Mouse (Mus musculus): ENCODE measurements at regions not wholly inside any gene's neighbourhood (a gene's known extent, or its start where the extent isn't known, plus 50 kb on each side); places are given as distances from the start of the nearest gene placed in this dataset.
A peak's percentile ranks its signal among the peaks of the same experiment; 100 is the strongest.

DNA sequence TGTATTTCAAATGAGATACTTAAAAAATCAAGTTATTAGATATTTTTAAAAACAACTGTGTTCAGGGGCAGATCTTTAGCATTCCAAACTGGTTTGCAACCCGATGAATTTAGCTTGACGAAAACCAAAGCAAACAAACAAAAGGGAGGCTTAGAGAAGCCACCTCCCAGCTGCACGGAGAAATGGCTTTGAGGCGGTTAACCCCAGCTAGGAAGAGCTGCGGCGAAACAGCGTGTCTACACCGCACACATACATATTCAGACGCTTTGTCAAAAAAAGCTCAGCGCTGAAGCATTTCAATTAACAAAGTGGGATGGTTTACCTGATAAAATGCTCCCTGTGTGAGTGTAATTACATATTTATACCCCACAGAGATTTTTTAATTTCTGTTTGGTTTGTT, 123.0 kb upstream of the Ap5m1 start:
- DNase-seq, result no peak

DNA sequence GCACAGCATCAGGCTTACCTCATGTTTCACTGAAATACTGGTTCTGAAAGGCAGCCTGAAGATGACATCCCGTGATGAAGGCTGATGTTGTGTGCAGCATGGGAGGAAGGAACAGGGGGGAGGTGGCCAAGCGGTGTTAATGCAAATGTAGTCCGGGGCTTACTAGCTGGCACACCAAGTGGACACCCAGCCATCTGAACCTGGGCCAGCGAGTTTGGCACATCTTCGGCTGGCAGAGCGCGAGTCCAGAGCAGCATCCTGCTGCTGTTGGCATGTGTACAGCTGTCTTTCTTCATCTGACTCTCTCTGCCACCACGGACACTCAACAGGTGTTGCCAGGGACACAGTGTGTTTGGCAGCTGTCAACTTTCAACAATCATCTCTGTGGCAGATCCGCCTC, 135.0 kb upstream of the Ap5m1 start:
- peak; percentile 12 for DNase-seq

DNA sequence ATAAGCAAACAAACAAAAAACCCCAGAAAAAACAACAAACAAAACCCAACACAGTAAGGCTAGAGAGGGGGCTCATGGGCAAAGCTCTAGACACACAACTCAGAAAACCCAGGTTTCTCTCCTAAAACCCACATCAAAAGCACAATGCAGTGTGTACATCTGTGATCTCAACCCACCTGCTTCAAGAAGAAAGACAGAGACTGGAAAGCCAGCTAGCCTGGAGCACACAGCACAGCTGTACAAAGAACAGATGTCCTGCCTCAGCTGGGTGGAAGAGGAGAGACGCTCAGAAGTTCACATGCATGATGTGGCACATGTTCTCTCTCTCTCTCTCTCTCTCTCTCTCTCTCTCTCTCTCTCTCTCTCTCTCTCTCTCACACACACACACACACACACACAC, 140.0 kb upstream of the Ap5m1 start:
- no peak for DNase-seq

DNA sequence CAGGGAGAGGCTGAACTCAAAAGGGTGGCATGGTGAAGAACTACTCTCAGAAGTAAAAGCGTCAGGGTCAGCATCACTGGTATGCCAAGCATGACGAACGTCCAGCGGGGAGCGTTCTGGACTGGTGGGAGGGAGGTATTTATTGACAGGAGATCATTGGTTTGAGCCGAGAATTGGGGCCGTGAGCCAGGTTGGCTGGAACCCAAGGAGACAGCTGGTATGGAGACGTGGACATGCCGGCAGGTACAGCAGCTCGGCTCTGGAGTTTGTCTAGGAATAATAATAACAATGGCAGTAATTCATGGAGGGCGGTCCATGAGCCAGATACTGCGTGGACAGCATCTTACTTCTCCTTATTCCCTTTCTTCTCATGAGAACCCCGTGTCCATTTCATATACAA, 156.5 kb upstream of the Ap5m1 start:
- DNase-seq, result no peak

DNA sequence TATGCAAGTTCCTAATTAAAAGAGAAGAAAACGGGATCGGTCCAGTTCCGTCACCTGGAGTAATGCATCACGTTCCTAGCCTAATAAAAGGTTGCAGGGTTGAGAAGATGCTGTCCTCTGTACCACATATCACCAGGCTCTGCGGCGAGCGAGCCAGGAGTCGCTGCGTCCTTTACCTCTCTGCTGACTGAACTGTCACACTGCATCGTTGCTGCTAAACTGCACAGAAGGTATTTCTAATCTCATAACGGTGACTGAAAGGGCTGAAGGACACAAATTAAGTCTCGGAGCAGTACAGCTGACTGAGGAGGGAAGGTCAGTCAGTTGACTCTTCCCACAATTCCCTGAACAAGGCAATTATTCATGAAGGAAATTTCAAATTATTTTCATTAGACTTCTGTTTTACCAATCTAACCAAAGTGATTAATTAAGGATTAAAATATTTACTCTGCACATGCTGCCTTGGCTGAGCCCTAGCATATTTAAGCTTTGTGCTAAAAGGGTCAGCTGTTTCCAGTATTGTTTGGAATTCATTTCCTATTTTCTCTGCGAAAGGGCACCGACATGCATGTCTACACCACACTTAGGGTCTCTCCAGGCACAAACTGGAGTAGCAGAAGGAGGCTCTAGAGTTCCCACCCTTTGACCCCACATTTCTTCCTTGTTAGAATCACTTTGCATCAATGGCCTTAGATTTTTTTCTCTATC, 157.8 kb upstream of the Ap5m1 start:
- DNase-seq, result no peak

DNA sequence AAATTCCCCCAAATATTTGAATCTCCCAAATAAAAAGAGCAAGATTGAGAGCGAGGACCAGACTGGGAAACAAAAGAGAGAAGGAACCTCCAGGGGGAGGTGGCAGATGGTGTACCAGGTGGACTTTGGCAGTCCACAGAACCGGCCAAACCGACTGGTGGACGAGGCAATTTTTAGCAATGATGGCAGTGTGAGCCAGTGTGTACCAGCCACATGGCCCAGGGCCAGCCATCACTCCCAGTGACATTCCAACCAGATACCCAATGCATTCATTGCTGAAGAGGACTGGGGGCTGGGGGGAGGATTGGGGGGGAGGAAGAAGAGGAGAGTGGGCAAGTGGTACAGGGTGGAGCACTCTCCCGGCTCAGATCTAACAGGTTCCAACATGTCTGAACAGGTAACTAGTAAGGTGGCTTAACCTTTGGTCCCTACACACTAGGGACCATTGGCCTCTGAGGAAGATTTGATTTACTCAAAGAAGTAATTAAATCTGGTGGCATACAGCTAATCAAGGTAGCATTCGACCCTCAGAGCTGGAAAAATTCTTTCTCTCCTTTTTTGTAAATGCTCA, 158.4 kb upstream of the Ap5m1 start:
- no peak for DNase-seq

DNA sequence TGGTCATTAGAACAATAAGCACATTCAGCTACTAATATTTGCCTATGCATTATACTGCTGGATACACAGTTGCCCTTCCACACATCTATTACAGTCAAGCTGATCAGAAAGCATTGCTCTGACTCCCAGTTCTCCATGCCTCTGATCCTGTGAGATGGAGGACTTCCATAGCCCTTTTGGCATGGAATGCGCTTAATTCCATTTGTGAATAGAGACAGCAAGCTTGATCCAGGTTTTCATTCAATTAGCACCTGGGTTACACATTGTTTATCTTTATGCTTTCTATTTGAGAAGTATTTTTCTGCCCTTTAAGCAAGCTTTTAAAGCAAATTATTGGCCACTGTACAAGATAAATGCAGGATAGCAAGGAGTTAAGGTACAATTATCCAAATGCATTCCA, 158.9 kb upstream of the Ap5m1 start:
- no peak for DNase-seq

DNA sequence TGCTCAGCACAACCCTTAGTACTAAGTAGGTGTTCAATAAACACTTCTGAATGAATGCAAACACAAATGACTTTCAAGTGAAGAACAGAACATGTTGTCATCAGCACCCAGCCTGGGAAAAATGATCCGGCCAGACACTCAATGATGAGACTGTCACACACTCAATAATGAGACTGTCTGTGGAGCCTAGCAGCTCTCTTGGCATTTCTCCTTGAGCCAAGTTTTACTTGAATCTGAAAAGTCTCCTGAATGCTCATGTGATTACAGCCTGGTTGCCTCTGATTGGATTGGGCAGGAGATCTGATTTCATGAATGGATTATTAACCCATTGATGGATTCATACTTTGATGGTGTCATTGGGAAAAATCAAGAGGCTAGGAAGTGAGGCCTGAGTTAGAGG, 161.3 kb upstream of the Ap5m1 start:
- DNase-seq, result no peak

DNA sequence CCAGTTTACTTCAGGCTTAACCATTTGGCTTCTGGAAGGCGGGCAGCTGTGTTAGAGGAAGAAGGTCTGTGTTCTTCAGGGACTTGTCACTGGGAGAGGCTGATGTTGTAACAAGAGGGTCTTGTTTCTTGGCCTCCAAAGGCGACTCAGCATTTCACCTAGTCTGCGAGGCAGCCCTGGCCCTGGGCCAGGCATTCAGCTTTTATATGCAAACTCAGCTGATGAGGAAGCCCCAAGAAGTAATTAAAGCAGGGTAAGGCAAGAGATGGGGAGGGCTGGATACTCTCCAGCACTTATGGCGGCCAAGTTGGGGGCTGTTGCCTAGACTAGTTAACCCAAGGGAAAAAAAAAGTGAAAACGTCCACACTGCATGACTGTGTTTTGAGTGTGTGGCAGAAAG, 162.4 kb upstream of the Ap5m1 start:
- no peak for DNase-seq

DNA sequence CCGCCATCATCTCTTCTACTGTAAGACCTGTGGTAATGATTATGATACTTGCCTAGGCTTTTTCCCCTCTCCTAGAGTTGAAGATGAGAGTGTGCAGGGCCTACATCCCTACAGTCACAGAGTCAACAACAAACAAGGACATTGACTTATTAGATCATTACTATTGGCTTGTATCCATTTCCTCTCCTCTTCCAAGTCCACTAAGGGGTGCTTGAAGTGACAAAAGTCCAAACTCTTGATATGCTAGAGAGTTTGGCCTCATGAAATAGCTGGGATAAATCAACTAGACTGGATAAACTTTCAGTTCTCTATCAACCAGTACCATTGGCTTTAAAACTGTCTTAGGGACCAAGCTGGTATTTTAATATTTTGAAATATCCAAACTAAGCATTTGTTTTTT, 165.7 kb upstream of the Ap5m1 start:
- DNase-seq, result no peak

DNA sequence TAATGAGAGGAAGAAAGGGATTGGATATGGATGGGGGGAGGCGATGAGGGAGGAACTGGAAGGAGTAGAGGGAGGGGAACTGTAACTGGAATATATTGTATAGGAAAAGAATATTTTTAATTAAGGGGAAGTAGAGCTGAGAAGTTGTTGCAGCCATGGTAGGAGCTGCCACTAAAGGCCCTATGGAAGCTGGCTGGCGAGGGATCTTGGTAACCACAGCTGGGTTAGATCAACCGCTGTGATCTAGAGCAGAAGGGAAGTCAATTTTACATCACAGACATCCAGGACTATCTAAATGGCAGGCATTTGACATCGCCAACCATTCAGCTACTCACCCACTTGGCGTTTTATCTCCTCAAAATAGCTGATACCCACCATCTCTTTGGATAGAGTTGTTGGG, 168.8 kb upstream of the Ap5m1 start:
- DNase-seq, result no peak

DNA sequence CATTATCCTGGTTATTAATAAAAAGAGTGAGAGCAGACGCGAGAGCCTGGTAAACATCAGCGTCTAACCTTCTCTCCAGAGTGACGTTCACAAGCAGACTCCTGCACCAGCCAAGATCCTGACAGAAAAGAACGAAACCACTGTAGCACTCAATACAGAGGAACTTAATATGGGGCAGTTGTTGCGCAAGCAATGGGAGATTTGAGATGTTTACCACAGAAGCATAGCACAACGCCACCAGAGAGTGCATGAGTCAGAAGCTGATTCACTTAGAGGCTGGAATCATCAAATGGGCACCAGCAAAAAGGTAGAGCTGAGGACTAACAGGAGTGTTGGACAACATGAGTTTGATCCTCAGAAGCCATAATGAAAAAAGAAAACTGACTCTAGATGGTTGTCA, 169.7 kb upstream of the Ap5m1 start:
- no peak for DNase-seq

DNA sequence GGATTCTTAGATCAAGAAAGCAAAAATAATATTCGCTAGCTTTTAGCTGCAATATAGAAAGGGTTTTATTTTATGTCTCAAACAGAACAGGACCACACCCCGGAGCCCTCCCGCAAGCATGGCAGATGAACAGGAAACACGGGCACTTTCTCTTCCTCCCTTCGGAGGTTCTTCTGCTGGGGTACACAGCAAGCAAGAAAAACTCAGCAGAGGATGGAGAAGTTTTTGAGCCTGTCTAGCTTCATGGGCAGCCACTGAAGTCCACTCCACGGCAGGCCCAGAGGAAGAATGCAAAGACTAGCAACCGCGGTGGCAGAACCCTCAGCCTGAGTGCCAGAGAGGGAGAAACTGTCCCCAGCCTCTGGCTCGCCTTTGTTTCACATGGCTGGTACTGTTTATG, 174.7 kb upstream of the Ap5m1 start:
- DNase-seq, result no peak

DNA sequence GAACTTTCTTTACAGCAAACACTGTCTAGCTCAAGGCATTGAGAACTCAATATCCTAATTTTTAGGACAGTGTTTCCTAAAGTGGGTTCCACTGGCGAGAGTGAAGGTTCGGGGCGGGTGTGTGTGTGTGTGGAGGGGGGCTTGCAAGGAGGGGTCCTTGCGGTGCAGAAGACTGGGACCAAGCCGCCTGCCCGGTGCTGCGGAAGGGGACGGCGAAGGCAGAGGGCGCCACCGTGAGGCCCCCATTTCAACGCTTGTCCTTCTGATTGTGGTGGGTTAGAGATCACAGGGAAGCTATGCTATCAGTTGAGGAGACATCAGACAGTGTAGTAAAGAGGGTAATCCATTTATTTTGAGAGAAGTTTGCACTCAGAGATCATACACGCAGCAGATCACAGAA, 176.9 kb upstream of the Ap5m1 start:
- DNase-seq, result no peak

DNA sequence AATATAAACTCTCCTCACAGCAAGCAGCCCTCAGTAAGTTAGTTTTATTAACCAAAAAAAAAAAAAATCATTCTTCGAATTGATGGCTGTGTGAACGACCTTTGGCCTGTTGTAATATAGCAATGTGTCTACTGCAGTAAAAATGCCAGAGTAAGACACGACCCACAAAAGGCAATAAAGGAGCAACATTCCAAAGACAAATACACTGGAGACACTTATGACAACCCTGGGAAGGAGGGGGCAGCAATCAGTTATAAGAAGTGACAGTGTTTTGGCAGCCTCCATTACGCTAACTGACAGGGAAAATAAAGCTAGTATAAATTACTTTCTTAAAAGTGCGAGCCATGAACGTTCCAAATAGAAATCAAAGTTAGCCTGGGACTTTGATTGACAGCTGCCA, 185.9 kb upstream of the Ap5m1 start:
- no peak for DNase-seq

DNA sequence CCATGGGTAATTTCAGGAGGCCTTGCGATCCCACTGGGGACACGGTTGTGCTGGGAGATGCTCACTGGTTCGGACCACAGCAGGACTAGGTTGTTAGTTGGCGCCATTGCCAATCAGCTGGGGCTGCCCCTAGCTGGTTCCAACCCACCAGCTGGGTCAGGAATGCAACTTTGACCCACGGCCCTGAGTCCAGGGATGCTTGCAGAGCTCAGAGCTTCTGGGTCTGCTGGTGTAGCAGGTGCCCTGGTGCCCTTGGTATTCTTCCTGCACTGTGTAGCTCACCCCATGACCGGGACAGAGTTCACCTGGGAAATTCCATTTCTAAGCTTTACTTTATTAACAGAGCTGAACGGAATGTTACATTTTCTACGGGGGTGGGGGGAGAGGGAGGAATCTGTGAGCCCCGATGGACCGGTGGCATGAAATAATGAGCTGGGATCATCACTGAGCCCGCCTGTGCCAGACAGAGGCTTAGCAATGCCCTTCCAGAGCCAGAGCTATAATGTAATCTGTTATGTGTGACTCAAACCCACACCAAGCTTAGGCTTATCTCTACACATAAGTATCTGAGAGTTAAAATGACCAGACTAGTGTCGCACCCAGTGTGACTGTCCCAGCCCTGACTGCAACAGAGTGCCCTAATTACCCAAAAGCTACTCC, 187.8 kb upstream of the Ap5m1 start:
- no peak for DNase-seq

DNA sequence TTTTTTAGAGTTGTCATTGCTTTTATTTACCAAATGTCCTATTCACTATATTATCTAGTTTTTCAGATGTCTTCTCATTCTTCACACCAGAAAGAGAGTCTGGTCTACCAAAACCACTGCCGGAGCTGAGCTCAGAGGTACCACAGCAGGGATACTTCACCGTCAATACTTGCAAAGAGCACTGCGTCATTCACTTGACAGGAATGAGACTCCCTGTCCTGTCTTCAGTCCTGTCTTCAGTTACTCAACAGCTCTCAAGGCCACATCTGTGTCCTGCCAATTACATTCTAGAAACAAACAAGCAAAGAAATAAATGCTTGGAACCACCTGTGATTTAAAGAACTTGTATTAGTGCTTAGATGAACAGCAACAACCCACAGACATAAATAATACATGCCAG, 194.6 kb upstream of the Ap5m1 start:
- DNase-seq, result no peak

DNA sequence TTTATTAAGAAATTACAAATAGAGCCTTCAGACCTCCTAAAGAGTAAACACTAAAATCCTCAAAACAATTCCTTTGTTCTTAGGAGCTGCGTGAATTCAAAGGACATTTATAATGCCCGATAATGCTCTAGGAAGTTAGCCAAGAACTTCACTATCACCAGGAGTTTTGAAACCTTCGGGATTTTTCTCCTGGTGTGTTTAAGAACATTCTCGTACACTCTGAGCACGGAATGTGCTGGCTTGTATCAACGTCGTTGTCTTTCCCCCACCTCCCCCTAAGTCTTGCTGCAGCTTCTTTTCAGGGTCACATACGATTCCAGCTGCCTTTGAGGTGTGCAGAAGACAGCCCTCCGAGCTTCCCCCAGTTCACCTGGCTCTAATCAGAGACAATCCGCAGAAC, 195.9 kb upstream of the Ap5m1 start:
- no peak for DNase-seq

DNA sequence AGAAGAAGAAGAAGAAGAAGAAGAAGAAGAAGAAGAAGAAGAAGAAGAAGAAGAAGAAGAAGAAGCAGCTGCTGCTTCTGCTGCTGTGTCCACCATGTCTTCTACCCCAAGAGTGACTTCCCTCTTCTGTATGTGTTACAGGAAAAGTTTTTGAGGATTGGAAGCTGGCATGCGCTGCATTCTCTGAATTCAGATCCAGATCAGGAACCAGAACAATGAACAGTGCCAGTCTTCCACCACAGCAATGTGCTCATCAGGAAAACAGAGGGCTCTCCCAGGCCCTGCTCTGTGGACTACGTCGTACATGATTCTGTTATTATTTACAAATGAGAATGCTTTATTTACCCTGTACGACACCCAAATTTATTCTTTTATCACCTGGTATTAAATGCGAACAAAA, 181.8 kb upstream of the Otx2 start:
- no peak for DNase-seq

DNA sequence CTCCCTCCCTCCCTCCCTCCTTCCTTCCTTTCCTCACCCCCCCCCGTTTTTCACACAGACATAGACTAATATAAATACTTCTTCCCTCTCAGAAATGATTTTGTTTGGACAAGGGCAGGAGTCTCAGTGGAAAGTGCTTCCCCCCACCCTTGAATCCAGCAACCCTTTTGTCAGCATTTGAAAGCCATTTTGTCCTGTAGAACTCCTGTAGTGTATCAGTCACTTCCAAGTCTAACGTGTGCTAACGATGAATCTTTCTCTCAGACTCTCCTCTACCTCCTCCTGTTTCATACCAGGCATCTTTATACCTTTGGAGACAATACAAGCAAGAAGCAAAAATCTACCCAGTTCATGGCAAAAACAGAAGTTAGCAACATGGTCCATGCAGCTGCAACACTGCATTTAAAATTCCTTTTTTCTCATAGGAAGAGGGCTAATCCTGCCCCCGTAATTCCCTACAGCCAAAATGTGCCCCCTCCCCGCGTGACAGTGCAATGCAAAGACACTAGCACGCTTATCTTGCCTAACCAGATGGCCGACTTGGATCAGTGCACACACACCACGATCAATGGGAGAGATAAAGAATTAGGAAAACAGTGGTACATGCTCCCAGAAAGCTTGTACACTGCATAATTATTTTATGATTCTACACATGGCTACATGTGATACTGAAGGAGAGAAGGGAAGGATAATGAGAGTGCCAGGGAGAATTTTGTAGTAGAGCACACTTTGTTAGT, 180.7 kb upstream of the Otx2 start:
- DNase-seq, result no peak

DNA sequence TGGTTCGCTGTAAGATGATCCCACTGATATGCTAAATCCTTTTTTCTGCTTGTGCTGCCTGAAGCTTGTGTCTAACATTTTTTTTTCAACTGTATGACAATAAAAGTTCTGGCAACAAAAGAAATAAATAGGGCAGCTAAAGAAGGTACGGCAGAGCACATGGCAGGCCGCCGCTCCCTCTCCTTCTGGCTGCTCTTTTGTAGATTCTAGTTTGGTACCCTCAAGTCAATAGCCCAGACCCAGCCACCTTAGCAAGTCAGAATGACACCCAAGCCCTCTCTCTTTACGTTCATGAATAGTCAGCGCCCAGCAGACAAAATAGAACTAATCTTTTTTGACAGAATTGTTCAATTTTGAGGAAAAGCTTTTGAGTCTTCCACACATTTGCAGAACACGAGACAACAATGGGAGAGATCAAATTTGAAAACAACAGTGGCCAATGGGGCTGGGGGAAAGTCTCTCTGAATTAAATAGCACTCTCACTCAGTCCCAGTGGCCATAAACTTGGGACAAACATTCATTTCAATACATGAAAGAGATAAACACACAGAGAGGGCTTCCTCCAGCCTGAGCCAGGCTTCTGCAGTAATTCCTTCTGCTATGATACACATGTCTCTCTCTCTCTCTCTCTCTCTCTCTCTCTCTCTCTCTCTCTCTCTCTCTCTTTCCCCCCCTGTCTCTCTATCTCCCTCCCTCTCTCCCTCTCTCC, 180.0 kb upstream of the Otx2 start:
- no peak for DNase-seq

DNA sequence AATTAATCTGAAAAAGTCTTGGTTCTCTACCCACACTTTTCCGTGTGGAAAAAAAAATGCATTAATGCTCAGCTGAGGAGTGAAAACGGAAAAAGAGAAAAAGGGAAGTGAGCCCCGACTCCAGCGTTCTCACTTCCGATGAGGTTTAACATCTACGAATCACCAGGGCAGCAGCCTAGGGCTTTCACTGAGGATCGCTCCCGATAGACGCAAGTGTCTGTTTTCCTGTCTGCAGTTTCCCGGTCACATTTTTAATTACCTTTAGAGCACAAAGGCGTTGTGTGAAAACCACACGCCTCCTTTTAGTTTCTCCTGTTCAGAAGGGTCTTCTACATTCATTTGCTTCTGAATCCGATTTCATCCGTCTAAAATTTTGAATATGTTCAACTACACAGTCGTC, 179.2 kb upstream of the Otx2 start:
- no peak for DNase-seq

DNA sequence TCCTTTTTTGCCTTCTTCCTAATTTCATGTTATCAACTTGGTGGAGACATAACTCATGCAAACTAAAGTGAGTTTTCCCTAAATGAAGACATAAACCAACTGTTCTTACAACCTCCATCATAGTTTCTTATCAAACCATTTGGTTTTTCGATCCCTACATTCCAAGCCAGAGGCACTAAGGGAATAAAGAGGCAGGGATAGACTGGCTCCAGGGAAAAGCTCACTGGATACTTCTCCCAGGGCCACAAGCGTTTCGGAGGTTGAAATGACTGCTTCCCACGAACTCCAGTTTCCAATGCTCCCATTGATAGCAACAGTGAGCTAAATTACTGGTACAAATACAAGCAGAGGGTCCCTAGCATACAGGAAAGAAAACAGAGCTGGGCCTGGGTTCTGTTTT, 178.4 kb upstream of the Otx2 start:
- DNase-seq, result no peak
